Mouse (Mus musculus) hindbrain, embryonic 11.5 days (tissue): Measurements from ENCODE around the gene Stk32c. TPM values are rescaled to one million over a fixed set of nuclear protein-coding genes. Genes with fewer than 3 reads are reported as not detected.

Experiments
- ATAC-seq: fragments of 200-750 bp; cut with Nextera tagmentation; 2 replicates; pipeline ENCODE4 v1.8.0; 2017; ENCODE audit warnings: mild to moderate bottlenecking, moderate TSS enrichment, moderate library complexity; ENCODE audit not compliant: low FRiP score
- DNase-seq: peaks from one replicate; pipeline ENCODE4 v3.0.0-alpha.2; 2015; ENCODE audit warnings: low spot score
- H3K27ac ChIP-seq: fragments of 300-500 bp; sonication (generic); 2 replicates; pipeline ENCODE4 v1.5.1; 2014; ENCODE audit warnings: mild to moderate bottlenecking, low read depth, low read length
- H3K27me3 ChIP-seq: fragments of 300-500 bp; sonication (generic); 2 replicates; pipeline ENCODE4 v1.6.1; 2014; ENCODE audit warnings: mild to moderate bottlenecking, low read length, moderate library complexity, mixed read lengths; ENCODE audit not compliant: control insufficient read depth, insufficient read depth
- H3K36me3 ChIP-seq: fragments of 300-500 bp; sonication (generic); 2 replicates; pipeline ENCODE4 v1.6.1; 2014; ENCODE audit warnings: mild to moderate bottlenecking, low read length, moderate library complexity, mixed read lengths; ENCODE audit not compliant: control insufficient read depth, insufficient read depth
- H3K4me1 ChIP-seq: fragments of 300-500 bp; sonication (generic); replicated peaks from 2 replicates; pipeline ENCODE4 v1.6.1; 2014; ENCODE audit warnings: low read length, mixed read lengths; ENCODE audit not compliant: control insufficient read depth, insufficient read depth
- H3K4me2 ChIP-seq: fragments of 300-500 bp; sonication (generic); replicated peaks from 2 replicates; pipeline ENCODE4 v1.6.1; 2014; ENCODE audit warnings: mild to moderate bottlenecking, low read depth, low read length
- H3K4me3 ChIP-seq: fragments of 300-500 bp; sonication (generic); 2 replicates; pipeline ENCODE4 v1.5.1; 2014; ENCODE audit warnings: low read depth, low read length
- H3K9ac ChIP-seq: fragments of 300-500 bp; sonication (generic); 2 replicates; pipeline ENCODE4 v1.6.1; 2014; ENCODE audit warnings: low read depth, low read length
- H3K9me3 ChIP-seq: fragments of 300-500 bp; sonication (generic); 2 replicates; pipeline ENCODE4 v1.6.1; 2016; ENCODE audit warnings: low read length; ENCODE audit not compliant: control insufficient read depth
- WGBS: fragments of 180-500 bp; shearing (Covaris S2); extraction: QIAGEN DNeasy Blood & Tissue Kit; methylation state at CpG from one replicate; pipeline ENCODE4 v1.1.7; 2014; 5-methylcytosine and 5-hydroxymethylcytosine counted together
- polyA plus RNA-seq: library from polyadenylated mRNA; unstranded; fragments of >200 nt; fragmentation: Nextera tagmentation; extraction: Ambion mirVana; gene quantifications from 2 replicates; pipeline ENCODE4 v1.2.1, GENCODE M21; 2014

Gene Stk32c
- polyA plus RNA-seq, 1 experiment from 2014 or later, result 0.54 TPM

DNA sequence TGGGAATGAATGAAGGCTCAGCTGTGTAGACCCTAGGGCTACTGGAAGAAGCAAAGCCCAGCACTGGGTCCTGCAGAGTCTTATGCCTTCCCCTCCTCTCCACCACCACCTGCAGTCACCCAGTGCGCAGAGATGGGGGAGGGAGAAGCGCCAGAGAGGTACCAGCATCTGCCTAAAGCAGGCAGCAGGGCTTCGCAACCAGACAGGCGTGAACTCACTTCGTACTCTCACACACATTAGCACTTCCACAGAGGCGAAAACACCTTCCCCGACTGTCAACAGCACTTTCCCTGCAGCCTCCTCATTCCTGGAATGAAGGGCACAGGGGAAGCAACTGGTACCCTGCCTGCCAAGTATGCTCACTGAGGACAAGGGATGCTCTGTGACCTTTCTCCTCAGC, 63.7 kb downstream of the Stk32c start:
- Histone ChIP-seq H3K4me3 (no peak overlapping the region), H3K36me3 (no peaks in the 10 kb centered on the region), H3K27ac (no peak overlapping the region), H3K27me3 (no peaks in the 10 kb centered on the region), H3K9ac (no peak overlapping the region), H3K4me2 (no peak overlapping the region), H3K9me3 (no peaks in the 10 kb centered on the region), H3K4me1 (peaks cover 6% of the 10 kb centered on the region; the same call in 1 of the 2 replicates)
- 34% methylated on average over 7 of the region's 7 CpGs for WGBS
- no peak for ATAC-seq
- no peak for DNase-seq

DNA sequence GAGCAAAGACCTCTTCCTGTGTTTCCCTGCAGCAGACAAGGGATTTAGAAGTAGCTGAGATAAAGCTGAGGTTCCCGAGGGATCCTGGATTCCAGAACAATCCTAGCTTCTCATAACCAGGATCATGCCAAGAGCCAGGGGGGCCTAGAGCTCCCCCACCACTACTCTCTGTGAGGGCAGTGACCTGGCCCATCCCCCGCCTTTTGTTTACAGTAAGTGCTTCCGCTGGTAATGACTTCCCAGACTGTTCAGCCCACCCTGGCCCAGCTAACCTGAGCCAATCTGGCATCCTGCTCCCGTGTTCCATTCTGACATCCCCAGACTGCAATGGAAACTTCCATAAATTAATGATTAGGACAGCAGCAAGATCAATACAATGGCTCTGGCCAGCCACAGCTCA, 65.7 kb downstream of the Stk32c start:
- 48% methylated on average over 4 of the region's 4 CpGs for WGBS
- ATAC-seq (peak; percentile 15; the same call in 1 of the 2 replicates), DNase-seq (no peak)
- Histone ChIP-seq H3K4me1 (peaks cover 6% of the 10 kb centered on the region; the same call in 1 of the 2 replicates), H3K4me3 (no peak overlapping the region), H3K27ac (no peak overlapping the region), H3K9ac (no peak overlapping the region), H3K27me3 (no peaks in the 10 kb centered on the region), H3K4me2 (no peak overlapping the region), H3K36me3 (no peaks in the 10 kb centered on the region), H3K9me3 (no peaks in the 10 kb centered on the region)

DNA sequence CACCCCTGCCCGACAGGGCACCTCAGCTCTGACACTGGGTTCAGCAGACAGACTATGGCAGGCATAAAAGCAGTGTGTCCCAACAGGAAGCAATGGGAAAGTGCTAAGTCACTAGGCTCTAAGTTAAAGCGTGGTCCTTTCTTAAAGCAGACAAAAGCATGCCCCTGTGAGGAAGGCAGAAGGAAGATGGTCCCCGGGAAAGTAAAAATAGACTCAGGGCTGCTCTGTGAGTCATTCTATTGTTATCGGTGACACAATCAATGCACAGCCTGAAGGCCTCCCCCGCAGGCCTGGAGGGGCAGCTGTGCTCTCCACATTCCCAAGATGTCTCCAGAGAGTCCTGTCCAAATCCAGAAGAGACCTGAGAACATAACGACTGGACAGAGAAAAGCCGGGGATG, 67.2 kb downstream of the Stk32c start:
- Histone ChIP-seq H3K4me2 (no peak overlapping the region), H3K36me3 (no peaks in the 10 kb centered on the region), H3K27me3 (no peaks in the 10 kb centered on the region), H3K4me3 (no peak overlapping the region), H3K9ac (no peak overlapping the region), H3K27ac (no peak overlapping the region), H3K9me3 (no peaks in the 10 kb centered on the region), H3K4me1 (peaks cover 3% of the 10 kb centered on the region; the same call in 1 of the 2 replicates)
- DNase-seq (no peak), ATAC-seq (no peak)
- 24% methylated on average over 7 of the region's 7 CpGs for WGBS

DNA sequence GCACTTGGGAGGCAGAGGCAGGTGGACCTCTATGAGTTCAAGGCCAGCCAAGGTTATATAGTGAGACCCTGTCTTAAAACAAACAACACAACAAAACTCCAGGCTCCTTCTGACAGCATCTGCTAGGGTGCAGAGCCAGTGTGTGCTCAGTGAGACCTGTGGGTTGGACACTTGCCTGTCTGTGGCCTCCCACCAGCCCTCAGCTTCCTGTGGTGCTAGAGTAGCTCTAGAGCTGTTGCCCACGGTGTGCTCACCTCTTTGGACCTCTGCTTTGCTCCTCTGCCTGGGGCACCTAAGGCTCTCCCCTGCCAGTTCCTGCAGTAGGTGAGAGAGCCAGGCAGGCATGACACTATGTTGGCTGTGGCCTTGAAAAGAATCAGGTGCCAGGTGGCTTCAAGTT, 69.3 kb downstream of the Stk32c start:
- Histone ChIP-seq H3K4me3 (no peak overlapping the region), H3K4me2 (no peak overlapping the region), H3K27me3 (no peaks in the 10 kb centered on the region), H3K36me3 (no peaks in the 10 kb centered on the region), H3K27ac (no peak overlapping the region), H3K4me1 (peaks cover 7% of the 10 kb centered on the region), H3K9me3 (no peaks in the 10 kb centered on the region), H3K9ac (no peak overlapping the region)
- DNase-seq, result no peak
- WGBS, result 85% methylated on average over 1 of the region's 1 CpGs
- no peak for ATAC-seq

DNA sequence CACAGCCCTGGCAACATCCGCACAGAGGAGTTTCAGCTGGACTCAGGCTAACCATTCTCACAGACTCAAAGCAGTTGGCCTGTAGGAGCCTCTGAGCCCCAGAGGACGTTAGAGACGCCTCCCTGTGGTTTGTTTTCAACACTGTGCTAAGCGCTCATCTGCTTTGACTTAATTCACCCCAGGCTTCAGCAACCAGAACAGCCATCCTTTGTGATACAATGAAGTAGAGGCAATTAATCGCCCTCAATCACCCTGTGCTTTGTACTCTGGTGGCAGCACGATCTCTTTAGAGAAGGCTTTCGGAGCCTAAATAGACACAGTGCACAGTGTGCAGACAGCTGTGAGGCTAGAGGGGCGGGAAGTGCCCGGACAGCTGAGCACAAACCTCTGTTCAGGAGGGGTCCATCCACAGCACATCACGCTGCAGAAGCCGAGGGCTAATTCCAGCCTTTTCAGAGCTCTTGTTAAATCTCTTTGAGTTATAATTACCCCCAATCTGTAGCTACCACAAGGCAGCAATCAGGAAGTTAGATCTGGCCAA, 73.1 kb downstream of the Stk32c start:
- peak; percentile 75 for DNase-seq
- ATAC-seq, result peak; percentile 89
- Histone ChIP-seq H3K9me3 (no peaks in the 10 kb centered on the region), H3K27me3 (no peaks in the 10 kb centered on the region), H3K4me2 (peak overlapping the region; percentile 14; the same call in 1 of the 2 replicates), H3K4me3 (no peak overlapping the region), H3K9ac (peak overlapping the region; percentile 34; the same call in 1 of the 2 replicates), H3K27ac (peak overlapping the region; percentile 74), H3K36me3 (no peaks in the 10 kb centered on the region), H3K4me1 (peaks cover 11% of the 10 kb centered on the region)
- WGBS, result under 1% methylated on average over 11 of the region's 11 CpGs

DNA sequence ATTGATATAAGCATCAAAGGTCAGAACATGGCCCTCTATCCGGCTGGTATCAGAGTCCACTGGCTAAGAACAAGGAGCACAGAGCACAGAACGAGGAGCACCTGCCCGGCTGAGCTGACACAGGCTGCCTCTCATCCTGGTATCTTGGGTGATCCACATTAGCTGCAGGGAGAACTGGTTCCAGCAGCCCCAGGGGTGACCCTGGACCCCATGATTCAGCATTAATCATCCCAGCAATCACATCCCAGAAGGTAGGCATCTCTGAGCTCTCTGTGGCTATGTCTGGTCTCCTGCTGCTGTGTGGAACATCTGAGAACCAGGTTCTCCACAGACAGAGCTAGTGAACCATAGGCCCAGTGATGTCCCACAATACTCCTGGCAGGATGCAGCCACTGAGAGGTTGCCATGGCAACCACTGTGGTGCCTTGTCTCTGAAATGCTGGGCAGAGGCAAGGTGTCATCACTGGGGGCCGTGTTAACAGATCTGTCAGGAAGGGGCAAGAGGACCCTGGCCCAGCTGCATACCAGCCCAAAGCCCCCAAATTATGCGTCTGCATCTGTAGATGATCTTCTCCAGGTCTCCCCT, 76.1 kb downstream of the Stk32c start:
- Histone ChIP-seq H3K27ac (no peak overlapping the region), H3K9ac (no peak overlapping the region), H3K4me1 (peaks cover 11% of the 10 kb centered on the region), H3K27me3 (no peaks in the 10 kb centered on the region), H3K4me2 (no peak overlapping the region), H3K4me3 (no peak overlapping the region), H3K9me3 (no peaks in the 10 kb centered on the region), H3K36me3 (no peaks in the 10 kb centered on the region)
- DNase-seq (peak; percentile 48), ATAC-seq (no peak)
- whole genome bisulfite sequencing, result 70% methylated on average over 5 of the region's 5 CpGs

DNA sequence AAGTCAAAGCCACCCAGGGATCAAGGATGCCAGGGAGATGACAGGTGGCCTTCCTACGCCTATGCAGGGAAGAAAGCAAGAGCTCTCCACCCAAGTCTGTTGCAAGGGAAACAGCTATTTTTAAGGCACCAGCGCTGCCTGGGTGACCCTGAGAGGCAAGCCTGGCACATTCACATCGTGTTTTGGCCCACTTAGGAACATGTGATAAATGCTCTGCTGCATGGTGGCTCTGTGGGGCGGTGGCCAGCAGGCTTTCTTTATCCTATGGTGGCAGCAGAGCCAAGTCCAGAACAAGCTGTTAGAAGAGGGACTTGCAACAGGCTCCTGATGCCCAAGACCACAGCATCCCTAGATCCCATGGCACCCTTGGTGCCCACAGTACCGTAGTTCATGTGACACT, 77.9 kb downstream of the Stk32c start:
- Histone ChIP-seq H3K4me1 (peaks cover 7% of the 10 kb centered on the region), H3K4me2 (no peak overlapping the region), H3K9me3 (no peaks in the 10 kb centered on the region), H3K27me3 (no peaks in the 10 kb centered on the region), H3K36me3 (no peaks in the 10 kb centered on the region), H3K27ac (no peak overlapping the region), H3K9ac (no peak overlapping the region), H3K4me3 (no peak overlapping the region)
- DNase-seq (no peak), ATAC-seq (no peak)
- 91% methylated on average over 5 of the region's 5 CpGs for WGBS

DNA sequence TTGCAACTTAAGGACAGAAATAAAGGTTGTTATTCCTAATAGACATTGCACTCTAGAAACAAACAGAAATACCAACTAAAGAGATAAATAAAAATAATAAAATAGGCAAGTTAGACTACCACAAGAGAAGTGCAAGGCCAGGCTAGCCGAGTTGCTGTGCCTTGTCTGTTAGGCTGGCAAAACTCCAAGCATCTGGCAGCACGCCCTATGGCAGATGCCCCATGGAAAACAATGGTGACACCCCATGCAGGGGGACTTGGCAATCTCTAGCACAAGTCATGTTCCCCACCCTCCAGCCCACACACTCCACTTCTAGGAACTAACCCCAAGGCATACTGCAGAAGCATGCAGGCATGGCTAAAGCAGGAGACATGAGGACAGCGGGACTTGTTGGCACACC, 79.7 kb downstream of the Stk32c start:
- Histone ChIP-seq H3K9ac (no peak overlapping the region), H3K27ac (no peak overlapping the region), H3K4me2 (no peak overlapping the region), H3K27me3 (no peaks in the 10 kb centered on the region), H3K36me3 (no peaks in the 10 kb centered on the region), H3K4me1 (peaks cover 7% of the 10 kb centered on the region), H3K4me3 (no peak overlapping the region), H3K9me3 (no peaks in the 10 kb centered on the region)
- no peak for DNase-seq
- no peak for ATAC-seq
- 88% methylated on average over 3 of the region's 3 CpGs for WGBS

DNA sequence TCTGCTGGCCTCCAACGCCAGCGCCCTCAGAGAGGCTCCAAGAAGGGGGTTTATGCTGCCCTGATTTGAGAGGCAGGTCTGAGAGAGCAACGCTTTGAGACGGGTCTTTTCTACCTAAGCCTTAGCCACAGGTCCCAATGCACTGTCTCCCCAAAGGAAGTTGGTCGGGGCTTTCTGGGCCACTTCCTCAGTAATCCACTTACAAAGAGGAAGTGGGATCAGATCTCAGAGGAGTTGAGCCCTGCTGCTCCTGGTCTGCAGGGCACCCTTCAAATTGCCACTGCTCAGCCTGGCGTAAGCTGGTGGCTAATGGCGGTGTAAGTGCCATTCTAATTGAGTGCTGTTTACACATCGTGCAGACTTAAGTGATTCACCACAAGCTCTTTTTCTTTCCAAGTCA, 81.6 kb downstream of the Stk32c start:
- Histone ChIP-seq H3K9ac (no peak overlapping the region), H3K36me3 (no peaks in the 10 kb centered on the region), H3K4me1 (peaks cover 7% of the 10 kb centered on the region), H3K27me3 (no peaks in the 10 kb centered on the region), H3K4me3 (no peak overlapping the region), H3K4me2 (no peak overlapping the region), H3K27ac (no peak overlapping the region), H3K9me3 (no peaks in the 10 kb centered on the region)
- 81% methylated on average over 8 of the region's 8 CpGs for WGBS
- DNase-seq (no peak), ATAC-seq (no peak)
